8 mouse cellular contexts compared by ENCODE assay signal in genomic region chr5:30912156-30912555, GRCm38 (mm10). TPM values are rescaled to one million over a fixed set of nuclear protein-coding genes. Genes with fewer than 3 reads are reported as not detected.
DNase-seq lines count a peak whose midpoint lies in the region; ATAC-seq lines count a peak whose summit lies in the region.

No protein-coding gene starts in this region.

- no peak overlapping the region for H3K4me3 ChIP-seq in lung, embryonic 15.5 days
- H3K4me3 ChIP-seq in forebrain, embryonic 11.5 days (ENCODE audit: low read depth, low read length): no peak overlapping the region
- H3K4me3 ChIP-seq in intestine, embryonic 16.5 days (ENCODE audit: low read length): no peak overlapping the region

- peaks cover 55% of the 10 kb centered on the region for H3K4me1 ChIP-seq in lung, embryonic 15.5 days
- H3K4me1 ChIP-seq in forebrain, embryonic 11.5 days (replicated peaks; ENCODE audit: control insufficient read depth, insufficient read depth, low read length): peaks cover 13% of the 10 kb centered on the region; the same call in 1 of the 2 replicates
- peaks cover 63% of the 10 kb centered on the region for H3K4me1 ChIP-seq in intestine, embryonic 16.5 days (ENCODE audit: control insufficient read depth, insufficient read depth, low read length)

- no peaks in the 10 kb centered on the region for H3K27me3 ChIP-seq in lung, embryonic 15.5 days
- 0 out of 2 replicates have a peak, but pooled peaks cover 2% of the 10 kb centered on the region for H3K27me3 ChIP-seq in forebrain, embryonic 11.5 days (ENCODE audit: control insufficient read depth, insufficient read depth, low read length)
- no peaks in the 10 kb centered on the region for H3K27me3 ChIP-seq in intestine, embryonic 16.5 days (replicated peaks; ENCODE audit: control insufficient read depth, insufficient read depth, low read length)

- H3K9me3 ChIP-seq in lung, embryonic 15.5 days: no peaks in the 10 kb centered on the region
- H3K9me3 ChIP-seq in forebrain, embryonic 11.5 days (ENCODE audit: control insufficient read depth, low read length): no peaks in the 10 kb centered on the region
- H3K9me3 ChIP-seq in intestine, embryonic 16.5 days (ENCODE audit: control insufficient read depth, low read length): no peaks in the 10 kb centered on the region

- no peak overlapping the region for H3K9ac ChIP-seq in lung, embryonic 15.5 days
- H3K9ac ChIP-seq in forebrain, embryonic 11.5 days (ENCODE audit: low read length): no peak overlapping the region
- peak overlapping the region; percentile 34; the same call in 1 of the 2 replicates for H3K9ac ChIP-seq in intestine, embryonic 16.5 days (ENCODE audit: low read depth, low read length)

- peak overlapping the region; percentile 77; the same call in 1 of the 2 replicates for H3K4me2 ChIP-seq in lung, embryonic 15.5 days
- no peak overlapping the region for H3K4me2 ChIP-seq in forebrain, embryonic 11.5 days (ENCODE audit: low read depth, low read length, severe bottlenecking)
- H3K4me2 ChIP-seq in intestine, embryonic 16.5 days (ENCODE audit: low read depth, low read length): no peak overlapping the region

- peak overlapping the region; percentile 98 for H3K27ac ChIP-seq in lung, embryonic 15.5 days
- H3K27ac ChIP-seq in forebrain, embryonic 11.5 days (ENCODE audit: low read depth, low read length): 0 out of 2 replicates have a peak overlapping the region, but pooled peaks have one; percentile 42
- peak overlapping the region; percentile 93 for H3K27ac ChIP-seq in intestine, embryonic 16.5 days (ENCODE audit: low read length)

- DNase-seq in lung, postnatal 25 days (ENCODE audit: low spot score): no peak
- DNase-seq in forebrain, embryonic 11.5 days (ENCODE audit: low spot score): no peak
- DNase-seq in retina, postnatal 1 day: peak; percentile 81
- DNase-seq in urinary bladder, postnatal 25 days (ENCODE audit: low spot score): no peak
- no peak for DNase-seq in cerebellum, adult 9-10 months
- no peak for DNase-seq in right cerebral cortex, postnatal 25 days

- no peak for ATAC-seq in lung, embryonic 15.5 days (ENCODE audit: borderline replicate concordance, extremely low read depth, low FRiP score, low TSS enrichment)
- no peak for ATAC-seq in forebrain, embryonic 11.5 days (replicated peaks; ENCODE audit: low FRiP score)
- no peak for ATAC-seq in intestine, embryonic 16.5 days

- 51% methylated on average over 5 of the region's 5 CpGs for WGBS in lung, embryonic 15.5 days
- 68% methylated on average over 5 of the region's 5 CpGs for WGBS in forebrain, embryonic 11.5 days
- 45% methylated on average over 5 of the region's 5 CpGs for WGBS in intestine, embryonic 16.5 days

- peaks cover 4% of the 10 kb centered on the region for H3K36me3 ChIP-seq in lung, embryonic 15.5 days
- H3K36me3 ChIP-seq in forebrain, embryonic 11.5 days (ENCODE audit: control insufficient read depth, insufficient read depth, low read length): no peaks in the 10 kb centered on the region
- H3K36me3 ChIP-seq in intestine, embryonic 16.5 days (ENCODE audit: control insufficient read depth, insufficient read depth, low read length): no peaks in the 10 kb centered on the region

RNA-seq across cellular contexts. Expression of gene Emilin1, which starts 1.0 kb away (rescaled TPM):
- polyA plus RNA-seq in lung, embryonic 15.5 days (2015; fragmentation: Nextera tagmentation; extraction: Ambion mirVana): 228 and 233 TPM in 2 replicates
- polyA plus RNA-seq in forebrain, embryonic 11.5 days (2014; fragmentation: Nextera tagmentation; extraction: Ambion mirVana): 44.6 and 44.7 TPM in 2 replicates
- polyA plus RNA-seq in intestine, embryonic 16.5 days (2015; fragmentation: Nextera tagmentation; extraction: Ambion mirVana): 173 and 177 TPM in 2 replicates

RNA-seq across cellular contexts. Expression of gene Ost4, which starts 4.6 kb away (rescaled TPM):
- 421 and 449 TPM in 2 replicates for polyA plus RNA-seq in lung, embryonic 15.5 days (2015; fragmentation: Nextera tagmentation; extraction: Ambion mirVana)
- 339 and 356 TPM in 2 replicates for polyA plus RNA-seq in forebrain, embryonic 11.5 days (2014; fragmentation: Nextera tagmentation; extraction: Ambion mirVana)
- 459 and 477 TPM in 2 replicates for polyA plus RNA-seq in intestine, embryonic 16.5 days (2015; fragmentation: Nextera tagmentation; extraction: Ambion mirVana)

RNA-seq across cellular contexts. Expression of gene Khk, which starts 9.1 kb away (rescaled TPM):
- polyA plus RNA-seq in lung, embryonic 15.5 days (2015; fragmentation: Nextera tagmentation; extraction: Ambion mirVana): 11.8 and 14.6 TPM in 2 replicates
- 6.9 and 7.1 TPM in 2 replicates for polyA plus RNA-seq in forebrain, embryonic 11.5 days (2014; fragmentation: Nextera tagmentation; extraction: Ambion mirVana)
- 26.9 and 32.5 TPM in 2 replicates for polyA plus RNA-seq in intestine, embryonic 16.5 days (2015; fragmentation: Nextera tagmentation; extraction: Ambion mirVana)

RNA-seq across cellular contexts. Expression of gene Agbl5, which starts 23.7 kb away (rescaled TPM):
- polyA plus RNA-seq in lung, embryonic 15.5 days (2015; fragmentation: Nextera tagmentation; extraction: Ambion mirVana): 20.4 and 21.0 TPM in 2 replicates
- 34.5 and 37.3 TPM in 2 replicates for polyA plus RNA-seq in forebrain, embryonic 11.5 days (2014; fragmentation: Nextera tagmentation; extraction: Ambion mirVana)
- 13.9 and 16.3 TPM in 2 replicates for polyA plus RNA-seq in intestine, embryonic 16.5 days (2015; fragmentation: Nextera tagmentation; extraction: Ambion mirVana)

RNA-seq across cellular contexts. Expression of gene Cgref1, which starts 33.2 kb away (rescaled TPM):
- 2.3 and 2.4 TPM in 2 replicates for polyA plus RNA-seq in lung, embryonic 15.5 days (2015; fragmentation: Nextera tagmentation; extraction: Ambion mirVana)
- 6.4 and 6.8 TPM in 2 replicates for polyA plus RNA-seq in forebrain, embryonic 11.5 days (2014; fragmentation: Nextera tagmentation; extraction: Ambion mirVana)
- polyA plus RNA-seq in intestine, embryonic 16.5 days (2015; fragmentation: Nextera tagmentation; extraction: Ambion mirVana): 67.0 and 88.7 TPM in 2 replicates

Comparison
In these comparisons a context has a peak if more than half of its experiments do, and no peak if none do; other contexts are left out.
1. H3K27ac ChIP-seq: peak in every context shown above with its lines; median percentile 98 in lung, embryonic 15.5 days; 93 in intestine, embryonic 16.5 days; 42 in forebrain, embryonic 11.5 days.